Comparison of ENCODE assay signal across 18 mouse cellular contexts in the genomic region with DNA sequence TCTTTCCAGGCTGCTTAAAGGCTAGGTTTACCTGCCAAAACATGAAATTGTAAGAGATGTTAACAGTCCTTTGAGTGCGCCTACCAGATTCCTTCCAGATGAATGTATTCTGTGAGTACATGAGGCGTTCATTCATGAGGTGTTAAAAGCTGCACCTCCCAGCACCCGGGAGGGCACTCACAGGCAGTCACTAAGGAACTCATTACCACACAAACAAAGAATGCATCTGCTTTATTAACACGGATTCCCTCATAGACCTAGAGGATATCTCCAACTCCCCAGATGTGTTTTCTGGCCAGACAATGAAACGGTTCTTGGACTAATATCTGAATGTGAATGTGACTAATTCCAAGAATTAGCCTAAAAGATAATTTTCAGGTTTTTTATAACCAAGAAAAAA. TPM values are rescaled to one million over a fixed set of nuclear protein-coding genes. Genes with fewer than 3 reads are reported as not detected.
"Had no signal": no experiment of that assay in that cellular context is flagged by ENCODE, and none has a peak within 500 bp of the region (broad histone marks: within the 10 kb centered on the region; RNA-seq: fewer than 3 reads in every experiment).

No protein-coding gene starts in this region.

- H3K27me3 ChIP-seq: liver, embryonic 15.5 days; midbrain, embryonic 12.5 days; neural tube, embryonic 12.5 days; stomach, embryonic 15.5 days had no signal

- H3K27ac ChIP-seq: left cerebral cortex, adult 2 months; limb, embryonic 10.5 days; liver, embryonic 15.5 days; macrophage; midbrain, embryonic 12.5 days; neural tube, embryonic 12.5 days; stomach, embryonic 15.5 days had no signal

- H3K4me1 ChIP-seq: limb, embryonic 10.5 days; liver, embryonic 15.5 days; midbrain, embryonic 12.5 days; neural tube, embryonic 12.5 days; stomach, embryonic 15.5 days had no signal

- H3K9ac ChIP-seq: liver, embryonic 15.5 days; midbrain, embryonic 12.5 days; neural tube, embryonic 12.5 days; stomach, embryonic 15.5 days had no signal

- DNase-seq: kidney, adult 8-10 months; kidney, postnatal 25 days; lung, adult 2 months; lung, postnatal 14 days; retina, postnatal 1 day; right cerebral cortex, postnatal 4 days; spleen, adult 18-20 months; thymus, adult 2 months; thymus, postnatal 25 days had no signal

- H3K4me3 ChIP-seq: left cerebral cortex, adult 2 months; limb, embryonic 10.5 days; liver, embryonic 15.5 days; midbrain, embryonic 12.5 days; myocyte; neural tube, embryonic 12.5 days; stomach, embryonic 15.5 days had no signal

- H3K9me3 ChIP-seq: limb, embryonic 10.5 days; liver, embryonic 15.5 days; midbrain, embryonic 12.5 days; neural tube, embryonic 12.5 days; stomach, embryonic 15.5 days had no signal

- H3K4me2 ChIP-seq: liver, embryonic 11.5 days; liver, embryonic 15.5 days; midbrain, embryonic 12.5 days; neural tube, embryonic 12.5 days; stomach, embryonic 15.5 days had no signal

RNA-seq across cellular contexts. Expression of gene 4930507D05Rik, which starts 21.8 kb away (rescaled TPM):
- polyA plus RNA-seq: macrophage had no signal

RNA-seq across cellular contexts. Expression of gene Hkdc1, which starts 48.8 kb away (rescaled TPM):
- polyA plus RNA-seq: macrophage had no signal
